Mouse (Mus musculus): Measurements from ENCODE around the gene Thada.

Gene Thada

DNA sequence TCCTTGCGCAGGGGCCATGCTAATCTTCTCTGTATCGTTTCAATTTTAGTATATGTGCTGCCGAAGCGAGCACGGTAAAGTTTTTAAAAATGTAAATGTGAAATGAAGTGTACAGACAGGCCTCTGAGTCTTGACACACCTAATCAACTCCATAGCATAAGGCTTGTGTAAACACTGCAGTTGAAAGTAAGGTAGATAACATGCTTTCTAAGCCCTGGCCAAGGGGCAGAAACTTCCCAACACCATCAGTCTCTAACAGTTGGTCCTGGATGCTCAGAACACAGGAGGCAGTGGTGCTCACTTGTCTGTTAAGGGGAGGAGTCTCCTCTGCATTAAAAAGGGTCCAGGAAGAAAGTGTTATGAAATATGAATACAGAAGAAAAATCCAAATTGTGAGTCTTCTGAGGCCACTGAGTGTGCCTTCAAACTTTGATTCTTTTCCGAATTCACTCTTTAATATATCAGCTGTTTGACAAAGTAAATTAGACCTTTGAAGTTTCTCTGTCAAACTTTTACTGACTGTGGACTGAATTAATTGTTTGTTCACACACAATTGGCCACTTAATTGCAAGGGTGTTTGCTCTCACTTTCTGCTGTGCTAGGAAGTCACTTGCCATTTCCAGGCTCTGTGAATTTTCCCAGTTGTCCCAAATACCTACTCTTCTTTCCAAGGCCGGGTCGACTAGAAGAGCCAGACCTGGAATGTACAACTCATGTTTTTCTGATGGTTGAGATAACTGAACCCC is 178.2 kb downstream of the Thada start:
- 87% methylated on average over 8 of the region's 8 CpGs for WGBS

DNA sequence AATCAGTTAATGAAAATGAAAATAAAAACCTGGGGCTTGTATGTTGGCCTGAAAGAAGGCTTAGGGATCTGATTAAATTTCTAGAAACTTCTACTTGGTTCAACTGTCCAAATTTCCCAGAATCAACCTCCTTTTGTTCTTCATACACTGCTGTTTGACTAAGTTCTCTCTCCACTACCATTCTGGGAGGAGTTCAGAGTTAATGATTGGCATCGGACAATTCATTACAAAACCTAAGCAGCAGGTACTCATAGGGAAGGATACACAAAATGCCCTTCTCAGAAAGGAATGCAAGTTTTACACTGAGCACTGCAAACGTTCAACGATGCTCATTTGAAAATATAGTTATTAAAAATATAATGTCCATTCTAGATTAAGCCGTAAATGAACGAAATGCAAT is 179.5 kb downstream of the Thada start:
- 98% methylated on average over 5 of the region's 5 CpGs for WGBS

GRCm38 (mm10) chr17:84282388-84283280 is 183.4 kb downstream of the Thada start:
- 62% methylated on average over 8 of the region's 8 CpGs for WGBS

DNA sequence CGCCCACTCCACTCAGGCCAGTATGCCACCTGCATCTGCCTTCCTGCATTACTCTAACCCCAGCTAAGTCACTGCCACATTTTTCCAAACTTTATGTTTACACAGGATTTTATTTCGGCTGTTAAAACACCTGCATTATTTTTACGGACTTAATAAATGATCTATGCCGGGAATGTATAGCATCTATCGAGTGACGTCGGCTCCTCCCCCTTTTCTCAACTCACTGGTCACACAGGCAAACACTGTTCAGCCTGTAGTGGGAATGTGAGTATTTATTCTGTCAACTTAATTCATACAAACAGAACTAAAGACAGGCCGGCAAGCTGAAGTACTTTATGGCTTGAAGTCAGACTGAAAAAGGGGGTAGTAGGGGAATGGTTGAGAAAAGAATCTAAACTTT is 187.0 kb downstream of the Thada start:
- 93% methylated on average over 8 of the region's 8 CpGs for WGBS

DNA sequence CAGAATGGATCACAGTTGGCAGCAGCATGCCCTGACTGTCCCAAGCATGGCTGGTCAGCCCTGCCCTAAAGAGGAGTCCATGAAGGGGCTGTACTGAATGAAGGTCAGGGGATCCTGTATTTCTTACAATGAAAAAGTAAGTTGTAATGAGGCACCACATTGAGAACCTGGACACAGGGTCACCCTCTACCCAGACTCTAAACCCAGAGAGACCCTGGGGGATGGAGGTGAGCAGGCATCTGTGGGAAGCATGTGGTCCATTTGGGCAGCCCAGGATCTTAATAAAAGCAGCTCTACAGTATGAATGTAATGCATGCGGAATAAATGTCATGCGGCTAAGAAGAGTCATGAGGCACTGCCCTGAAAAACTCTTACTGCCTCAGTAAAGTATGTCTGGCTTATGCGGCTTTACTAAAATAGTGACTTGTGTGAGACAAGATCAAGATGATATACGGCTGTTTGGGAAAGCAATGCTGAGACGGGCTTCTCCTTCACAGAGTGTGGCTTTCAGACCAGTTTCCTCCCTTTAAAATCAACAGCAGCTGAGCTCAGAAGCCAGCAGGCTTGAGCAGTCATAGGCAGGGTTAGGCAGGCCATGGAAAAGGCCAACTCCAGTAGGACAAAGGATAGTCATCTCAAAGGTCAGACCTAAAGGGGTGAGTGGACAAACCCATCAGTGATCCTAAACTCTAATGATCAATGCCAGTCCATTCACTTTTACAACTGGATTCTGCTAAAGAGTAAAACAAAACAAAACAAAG is 187.6 kb downstream of the Thada start:
- 84% methylated on average over 5 of the region's 5 CpGs for WGBS

DNA sequence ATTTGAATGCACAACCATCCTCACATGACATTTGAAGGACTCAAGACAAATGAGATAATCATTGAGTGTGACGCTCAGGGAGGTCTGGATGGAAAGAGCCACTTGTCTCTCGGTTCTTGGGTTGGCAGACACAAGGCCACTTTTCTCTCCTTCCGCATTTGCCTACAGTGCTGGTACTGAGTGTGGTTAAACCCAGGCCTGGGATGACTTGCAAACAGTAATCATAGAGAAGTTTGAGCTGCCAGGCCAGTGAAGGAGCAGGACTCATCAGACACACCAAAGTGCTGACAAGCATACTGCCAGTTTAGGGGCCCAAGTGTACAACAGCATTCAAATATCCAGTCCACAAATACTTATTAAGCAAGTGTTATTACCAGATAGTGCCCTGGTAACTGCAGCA is 191.0 kb downstream of the Thada start:
- 73% methylated on average over 3 of the region's 3 CpGs for WGBS

DNA sequence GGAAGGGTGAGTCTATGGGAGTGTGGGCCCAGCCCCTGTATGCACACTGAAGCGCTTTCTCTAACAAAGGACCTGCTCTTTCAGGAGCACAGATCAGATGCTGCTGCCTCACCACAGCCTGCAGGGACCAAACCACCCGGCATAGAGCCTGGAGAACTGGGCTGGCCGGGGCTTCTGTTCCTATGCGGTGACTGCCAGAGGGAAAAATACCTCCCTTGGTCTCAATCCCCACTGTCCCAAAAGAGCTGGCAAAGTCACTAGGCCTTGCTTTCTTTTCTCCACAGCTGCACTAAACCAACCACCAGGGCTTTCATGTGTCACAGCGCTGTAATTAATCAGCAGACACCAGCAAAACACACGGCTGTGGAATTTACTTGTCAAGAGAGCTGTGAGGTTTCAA is 191.8 kb downstream of the Thada start:
- WGBS = 62% methylated on average over 6 of the region's 6 CpGs

DNA sequence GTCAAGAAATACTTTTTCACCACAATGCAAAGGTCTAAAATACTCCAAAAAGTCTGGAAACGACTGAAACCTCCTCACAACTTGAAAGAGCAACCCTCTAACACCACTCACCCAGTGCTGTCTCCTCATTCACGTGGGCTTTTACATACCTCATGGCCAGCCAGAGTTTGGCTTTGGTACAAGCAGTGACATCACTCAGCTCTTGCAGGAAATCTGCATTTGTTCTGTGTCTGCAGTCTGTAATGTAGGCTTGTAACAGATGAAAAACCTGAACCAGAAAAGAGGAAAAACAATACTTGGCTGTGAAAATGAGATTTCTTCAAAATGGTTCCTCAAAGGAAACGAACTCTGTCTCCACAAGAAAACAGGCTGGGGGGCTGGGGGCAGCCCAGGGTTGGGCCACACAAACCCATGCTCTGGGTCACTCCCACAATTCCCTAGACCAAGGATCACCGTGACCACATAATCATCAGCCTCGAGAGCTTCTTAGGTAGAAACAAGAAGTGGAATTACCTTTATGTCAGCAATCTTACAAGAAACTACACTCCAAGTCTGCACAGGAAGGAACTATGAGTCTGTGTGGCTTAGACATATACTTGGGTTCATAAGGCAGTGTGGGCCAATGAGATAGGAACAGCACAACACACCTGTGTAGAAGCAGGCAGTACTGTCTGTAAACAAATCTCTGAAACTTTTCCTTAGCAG is 193.3 kb downstream of the Thada start:
- 28% methylated on average over 5 of the region's 5 CpGs for WGBS

- 93% methylated on average over 6 of the region's 6 CpGs for WGBS
Observed at GRCm38 (mm10) chr17:84271566-84272202, 194.3 kb downstream of the Thada start.

DNA sequence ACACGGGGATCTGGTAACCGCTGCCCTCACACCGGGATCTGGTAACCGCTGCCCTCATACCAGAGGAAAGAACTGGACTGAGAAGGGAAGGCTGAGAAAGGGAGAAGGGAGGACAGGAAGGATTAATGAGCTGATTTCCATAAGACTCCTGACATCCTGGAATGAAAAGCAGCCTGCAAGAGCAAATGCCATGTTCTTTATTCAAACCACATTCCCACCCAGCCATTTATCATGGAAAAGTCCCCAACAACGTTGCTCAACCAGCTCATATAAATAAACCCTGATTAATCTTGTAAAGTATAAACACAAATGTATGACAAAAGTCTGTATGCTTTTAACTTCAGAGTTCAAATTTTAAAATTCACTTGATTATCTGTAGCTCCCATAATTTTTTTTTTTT is 196.3 kb downstream of the Thada start:
- WGBS = 87% methylated on average over 5 of the region's 5 CpGs

DNA sequence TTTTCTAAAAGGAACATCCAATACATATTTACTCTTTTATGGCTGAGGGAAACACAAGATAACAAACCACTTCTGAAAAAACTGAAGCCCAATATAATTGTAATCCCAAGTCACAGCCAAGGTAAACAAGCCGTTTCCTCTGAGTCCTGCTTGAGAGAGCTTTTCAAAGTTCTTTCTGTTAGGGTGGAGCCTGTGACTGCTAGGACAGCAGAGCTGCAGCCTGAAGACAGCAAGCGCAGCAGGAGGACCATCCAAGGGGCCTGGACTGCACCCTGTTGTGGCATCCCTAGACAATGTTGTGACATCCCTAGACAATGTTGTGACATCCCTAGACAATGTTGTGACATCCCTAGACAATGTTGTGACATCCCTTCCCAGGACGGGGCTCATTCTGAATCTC is 197.6 kb downstream of the Thada start:
- 78% methylated on average over 3 of the region's 3 CpGs for WGBS

DNA sequence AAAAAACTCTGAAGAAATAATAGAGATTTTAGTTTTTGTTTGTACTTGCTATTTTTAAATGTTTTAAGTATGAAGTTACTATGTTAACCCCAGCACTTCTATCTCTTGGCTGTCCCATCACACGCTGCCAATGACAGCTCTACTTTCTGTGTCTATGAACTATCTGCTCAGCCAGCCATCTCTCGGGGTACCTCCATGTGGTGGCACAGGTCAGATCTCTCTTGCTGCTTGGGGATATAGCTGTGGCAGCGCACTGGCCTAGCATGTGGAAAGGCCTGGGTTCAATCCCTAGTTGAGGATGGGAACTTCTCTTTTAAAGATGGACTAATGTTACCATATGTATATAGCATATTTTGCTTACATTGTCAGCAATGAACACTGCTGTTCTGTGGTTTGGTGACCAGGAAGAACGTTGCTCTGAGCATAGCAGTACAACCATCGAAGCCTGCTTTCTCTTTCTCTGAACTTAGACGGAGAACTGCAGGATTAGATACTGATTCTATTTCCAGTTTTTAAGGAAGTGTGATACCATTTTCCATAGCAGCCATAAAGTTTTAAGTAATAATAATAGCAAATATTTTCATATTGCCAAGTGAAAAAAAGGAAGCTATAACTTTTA is 198.4 kb downstream of the Thada start:
- 86% methylated on average over 6 of the region's 6 CpGs for WGBS

GRCm38 (mm10) chr17:84266161-84266948 is 199.7 kb downstream of the Thada start:
- 83% methylated on average over 3 of the region's 3 CpGs for WGBS

DNA sequence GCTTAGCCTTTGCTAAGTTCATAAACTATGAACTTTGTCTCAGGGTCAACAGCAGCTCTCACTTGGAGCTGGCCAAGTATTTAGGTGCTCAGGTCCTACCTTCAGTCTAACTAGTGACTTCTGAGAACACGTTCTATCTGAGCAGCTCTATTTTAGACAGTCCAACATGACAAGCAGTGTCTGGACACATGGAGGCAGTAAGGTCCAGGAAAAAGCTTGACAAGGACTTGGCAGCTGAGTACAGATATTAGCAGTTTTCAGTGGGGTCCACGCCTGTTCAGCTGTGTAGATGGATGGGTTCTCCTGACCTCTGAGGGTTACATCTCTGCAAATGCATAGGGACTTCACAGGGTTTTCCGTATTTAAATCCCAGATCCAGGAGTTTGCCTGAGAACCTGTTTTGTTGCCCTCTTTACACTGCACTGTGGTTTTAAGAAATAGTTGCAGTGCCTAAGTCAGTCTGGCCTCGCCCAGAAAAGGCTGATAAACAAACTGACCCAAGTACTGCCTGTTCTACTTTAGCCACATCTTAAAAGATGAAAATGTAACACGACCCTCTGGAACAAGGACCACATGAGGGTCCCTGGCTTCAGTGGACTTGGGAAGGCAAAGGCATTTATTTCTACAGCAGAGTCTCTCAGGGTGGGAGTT is 200.4 kb downstream of the Thada start:
- 85% methylated on average over 5 of the region's 5 CpGs for WGBS

GRCm38 (mm10) chr17:84264305-84264704 is 201.7 kb downstream of the Thada start:
- 79% methylated on average over 6 of the region's 6 CpGs for WGBS

DNA sequence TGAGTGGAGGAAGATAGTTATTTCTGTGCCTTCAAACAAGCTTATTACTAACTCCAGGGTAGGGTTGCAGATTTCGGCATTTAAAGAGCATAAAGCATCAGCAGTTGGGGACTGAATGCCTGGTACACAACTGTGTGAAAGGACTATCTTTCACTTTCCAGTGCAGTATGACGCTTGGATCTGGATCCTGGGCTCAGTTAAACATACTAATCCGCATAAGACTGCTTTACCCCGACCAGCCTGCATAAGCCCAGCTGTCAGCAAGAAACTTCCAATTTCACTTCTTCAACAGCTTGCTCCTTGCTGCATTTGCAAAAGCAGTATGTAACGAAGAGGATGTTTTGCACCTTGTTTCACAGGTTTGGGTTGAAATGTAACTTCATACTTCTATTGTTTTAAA is 202.4 kb downstream of the Thada start:
- WGBS = 57% methylated on average over 5 of the region's 5 CpGs

DNA sequence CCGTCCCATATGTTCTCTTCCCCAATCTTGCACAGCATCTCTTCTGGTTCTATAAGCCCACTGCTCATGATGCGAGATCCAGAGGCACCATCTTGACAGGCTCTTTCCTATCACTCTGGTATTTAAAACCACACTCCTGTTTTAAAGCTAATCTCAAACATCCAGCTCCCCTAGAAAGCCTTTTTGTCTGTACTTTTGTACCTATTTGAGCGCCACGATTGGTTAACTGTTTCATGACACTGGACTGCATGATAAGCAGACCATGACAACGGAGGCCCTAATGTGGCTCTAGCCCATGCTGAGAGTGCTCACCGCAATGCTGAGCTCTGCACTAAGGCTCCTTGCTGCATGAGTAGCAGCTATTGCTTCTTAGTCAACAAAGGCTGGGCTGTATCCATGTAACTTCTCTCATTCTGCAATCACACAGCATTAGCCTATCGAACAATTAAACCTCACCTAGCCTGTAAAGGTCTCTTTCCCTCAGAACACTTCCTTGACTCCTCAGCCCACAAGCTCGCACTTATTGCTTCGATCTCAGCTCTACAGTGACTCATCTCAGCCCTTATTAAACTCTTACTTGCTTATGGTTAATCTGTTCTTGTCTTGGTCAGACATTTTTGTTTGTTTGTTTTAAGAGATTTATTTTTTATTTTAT is 203.6 kb downstream of the Thada start:
- 94% methylated on average over 9 of the region's 9 CpGs for WGBS

DNA sequence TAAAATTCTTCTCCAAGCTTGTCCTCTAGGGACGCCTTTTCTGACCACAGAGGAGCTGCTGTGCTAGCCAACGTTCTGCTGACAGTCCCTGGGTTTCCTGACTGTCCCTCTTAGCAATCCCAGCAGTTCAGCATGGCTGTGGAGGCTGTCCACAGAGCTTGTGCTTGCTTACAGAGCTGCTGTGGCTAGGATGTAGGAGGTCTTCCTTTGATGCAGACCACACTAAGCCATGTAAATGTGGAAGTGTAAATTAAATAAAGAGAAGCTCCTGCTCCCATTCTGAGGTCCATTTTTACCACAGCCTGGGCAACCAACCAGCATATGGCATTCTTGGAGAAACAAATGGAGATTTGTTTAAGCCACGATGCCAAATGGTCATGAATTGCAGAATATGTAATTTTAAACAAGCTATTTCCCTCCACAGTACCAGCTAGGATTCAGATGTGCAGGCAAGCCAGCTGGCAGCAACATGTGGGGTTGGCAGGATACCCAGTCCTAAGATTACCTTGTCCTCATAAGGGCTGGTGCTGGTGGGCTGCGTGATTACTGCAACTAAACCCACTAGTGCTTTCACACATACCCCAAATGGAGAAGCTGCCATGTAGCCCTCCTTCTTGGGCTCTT is 207.3 kb downstream of the Thada start:
- 24% methylated on average over 4 of the region's 4 CpGs for WGBS
